Mouse (Mus musculus) CH12.LX (cell line): ENCODE data around the gene Lin7b. TPM values are rescaled to one million over a fixed set of nuclear protein-coding genes. Genes with fewer than 3 reads are reported as not detected.

Experiments used
- DNase-seq: peaks from one replicate; pipeline ENCODE4 v3.0.0-alpha.2; 2013; ENCODE audit errors: extremely low read depth
- H3K27ac ChIP-seq: 2 replicates; pipeline ENCODE4 v1.5.1; 2012; ENCODE audit warnings: low read depth, mild to moderate bottlenecking, control low read depth, moderate library complexity; ENCODE audit not compliant: insufficient read depth
- H3K27me3 ChIP-seq: replicated peaks from 2 replicates; pipeline ENCODE3; 2012; ENCODE audit warnings: inconsistent platforms
- H3K36me3 ChIP-seq, 2 experiments: replicated peaks in 1 of 2; 2 replicates each; pipeline versions ENCODE3 to v1.6.1; 2012; ENCODE audit warnings: inconsistent platforms in 1 of 2, low read length in 1 of 2, mild to moderate bottlenecking in 1 of 2, mixed read lengths in 1 of 2, moderate library complexity in 1 of 2; ENCODE audit not compliant: control insufficient read depth in 1 of 2, insufficient read depth in 1 of 2
- H3K4me1 ChIP-seq, 2 experiments: 2 replicates each; pipeline ENCODE4 v1.6.1; 2012; ENCODE audit warnings: inconsistent platforms in 1 of 2, moderate library complexity in 1 of 2; ENCODE audit not compliant: insufficient read depth in 2 of 2, control insufficient read depth in 1 of 2
- H3K4me2 ChIP-seq: 2 replicates; pipeline ENCODE4 v1.6.1; 2012; ENCODE audit warnings: low read depth, mild to moderate bottlenecking, control low read depth; ENCODE audit not compliant: poor library complexity, insufficient read depth, severe bottlenecking
- H3K4me3 ChIP-seq, 3 experiments: fragments of 150-350 bp in 1 of 3; sonication (generic) in 1 of 3; replicated peaks in 1 of 3; 2 replicates each; pipeline versions ENCODE3 to v1.5.1; 2011 to 2012; ENCODE audit warnings: low read depth in 2 of 3, low read length in 2 of 3, mild to moderate bottlenecking in 2 of 3, moderate library complexity in 2 of 3, control low read depth in 1 of 3, improper control_type of control experiment in 1 of 3, inconsistent platforms in 1 of 3, mixed read lengths in 1 of 3; ENCODE audit not compliant: poor library complexity in 1 of 3
- H3K79me2 ChIP-seq: replicated peaks from 2 replicates; pipeline ENCODE4 v1.6.1; 2012; ENCODE audit warnings: mild to moderate bottlenecking, moderate library complexity; ENCODE audit not compliant: control insufficient read depth, poor library complexity, insufficient read depth, severe bottlenecking; ENCODE audit errors: extremely low read depth
- H3K9ac ChIP-seq: 2 replicates; pipeline ENCODE4 v1.6.1; 2012; ENCODE audit warnings: low read depth, mild to moderate bottlenecking, control low read depth, moderate library complexity; ENCODE audit not compliant: insufficient read depth
- H3K9me3 ChIP-seq: replicated peaks from 2 replicates; pipeline ENCODE3; 2012; ENCODE audit warnings: low read length, inconsistent platforms, mixed read lengths
- BHLHE40 ChIP-seq: IDR thresholded peaks from 2 replicates; pipeline ENCODE4 v1.6.1; 2011; ENCODE audit warnings: mild to moderate bottlenecking, low read depth, low read length, improper control_type of control experiment
- CHD2 ChIP-seq: IDR thresholded peaks from 2 replicates; pipeline ENCODE4 v1.6.1; 2011; ENCODE audit warnings: low read length, improper control_type of control experiment
- CTCF ChIP-seq, 2 experiments: IDR thresholded peaks in 1 of 2; conservative IDR thresholded peaks in 1 of 2; 2 replicates each; pipeline ENCODE4 v1.5.1; 2011 to 2012; ENCODE audit warnings: low read depth in 2 of 2, low read length in 2 of 2, improper control_type of control experiment in 1 of 2, inconsistent platforms in 1 of 2, mild to moderate bottlenecking in 1 of 2, moderate library complexity in 1 of 2
- E2F4 ChIP-seq: IDR thresholded peaks from 2 replicates; pipeline ENCODE4 v1.6.1; 2011; ENCODE audit warnings: low read depth, low read length, improper control_type of control experiment; ENCODE audit not compliant: insufficient replicate concordance
- HCFC1 ChIP-seq: IDR thresholded peaks from 2 replicates; pipeline ENCODE4 v1.6.1; 2012; ENCODE audit warnings: low read depth, mild to moderate bottlenecking, inconsistent platforms, low read length, improper control_type of control experiment
- JUND ChIP-seq: conservative IDR thresholded peaks from 2 replicates; pipeline ENCODE4 v1.6.1; 2011; ENCODE audit warnings: low read depth, low read length, improper control_type of control experiment
- MXI1 ChIP-seq: IDR thresholded peaks from 2 replicates; pipeline ENCODE4 v1.6.1; 2011; ENCODE audit warnings: mild to moderate bottlenecking, low read depth, low read length, improper control_type of control experiment
- NELFE ChIP-seq: IDR thresholded peaks from 2 replicates; pipeline ENCODE4 v1.6.1; 2011; ENCODE audit warnings: low read depth, low read length, improper control_type of control experiment
- PAX5 ChIP-seq: IDR thresholded peaks from 2 replicates; pipeline ENCODE4 v1.6.1; 2012; ENCODE audit warnings: low read length, inconsistent platforms, mixed read lengths
- RCOR1 ChIP-seq: conservative IDR thresholded peaks from 2 replicates; pipeline ENCODE4 v1.6.1; 2012; ENCODE audit warnings: low read depth, mild to moderate bottlenecking, inconsistent platforms, low read length, improper control_type of control experiment
- TBP ChIP-seq: conservative IDR thresholded peaks from 2 replicates; pipeline ENCODE4 v1.6.1; 2011; ENCODE audit warnings: low read depth, low read length, improper control_type of control experiment
- USF1 ChIP-seq: IDR thresholded peaks from 2 replicates; pipeline ENCODE4 v1.6.1; 2014; ENCODE audit warnings: low read depth, mild to moderate bottlenecking, inconsistent platforms, low read length, improper control_type of control experiment
- ZNF384 ChIP-seq: IDR thresholded peaks from 2 replicates; pipeline ENCODE4 v1.6.1; 2012; ENCODE audit warnings: low read depth, low read length, improper control_type of control experiment, inconsistent platforms
- dilution Hi-C: fragments of 300-500 bp; cut with MboI; formaldehyde crosslinking; loops from 2 replicates; pipeline ENCODE4 v1.14.3; 2020; ENCODE audit warnings: low sequenced_read_pairs; ENCODE audit not compliant: extremely low pct_unique_long_range_greater_than_20kb, extremely low pct_ligation_motif_present
- in situ Hi-C: fragments of 300-500 bp; cut with MboI; formaldehyde crosslinking; loops from 3 replicates; pipeline ENCODE4 v1.14.3; 2019; ENCODE audit warnings: low sequenced_read_pairs, low pct_ligation_motif_present, low pct_unique_long_range_greater_than_20kb, mixed read lengths
- polyA plus RNA-seq: library from polyadenylated mRNA; unstranded; fragments of >175 nt; gene quantifications from 2 replicates; pipeline ENCODE4 v1.2.1, GENCODE M21; 2012; ENCODE audit warnings: low read depth; ENCODE audit not compliant: insufficient read length
- total RNA-seq, 2 experiments: library from RNA; depleted of rRNA; stranded (reverse); fragments of 300-350 nt in 1 of 2; fragments of >200 nt in 1 of 2; gene quantifications; 2 replicates each; pipeline ENCODE4 v1.2.3; 2012 to 2014

Lin7b gene
- total and polyA plus RNA-seq, 3 experiments: 3.8 to 10.4 (median 4.4) TPM

GRCm38 (mm10) chr7:45332685-45333425 is 37.5 kb downstream of the Lin7b start:
- Histone ChIP-seq H3K4me2 (peak overlapping the region; percentile 79), H3K4me1 (peaks cover 27 to 33% of the 10 kb centered on the region in 2 experiments), H3K27me3 (peaks cover 68% of the 10 kb centered on the region), H3K4me3 (peak overlapping the region; percentile 57 to 62 (median 58)), H3K79me2 (no peaks in the 10 kb centered on the region), H3K27ac (no peak overlapping the region), H3K9me3 (peaks cover 5% of the 10 kb centered on the region), H3K9ac (peak overlapping the region; percentile 50), H3K36me3 (no peaks in the 10 kb centered on the region)
- dilution Hi-C loops: no loop called here
- no peak for TF ChIP-seq USF1
- no peak for TF ChIP-seq CHD2
- TF ChIP-seq PAX5: no peak
- TF ChIP-seq JUND: no peak
- TF ChIP-seq NELFE: no peak; the same call in 1 of the 2 replicates
- TF ChIP-seq E2F4: 0 out of 2 replicates have a peak, but pooled peaks have one; percentile 17
- in situ Hi-C loops: no loop called here
- DNase-seq: peak; percentile 40

DNA sequence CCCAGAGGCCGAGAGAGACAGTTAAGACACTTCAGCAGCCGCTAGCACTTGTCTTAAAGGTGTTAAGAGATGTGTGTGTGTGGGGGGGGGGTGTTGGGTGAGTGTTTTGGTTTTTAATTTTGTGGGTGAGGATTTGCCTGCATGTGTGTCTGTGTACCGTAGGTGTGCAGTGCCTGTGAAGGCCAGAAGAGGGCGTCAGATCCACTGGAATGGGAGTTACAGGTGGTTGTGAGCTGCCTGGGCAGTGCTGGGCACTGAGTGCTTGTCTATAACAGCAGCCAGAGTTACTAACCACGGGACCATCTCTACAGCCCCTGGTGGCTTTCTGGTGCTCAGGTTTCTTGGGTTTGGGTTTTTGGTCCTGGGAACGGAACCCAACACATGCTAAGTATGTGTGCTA is 38.9 kb downstream of the Lin7b start:
- dilution Hi-C loops (no loop called here), in situ Hi-C loops (no loop called here)
- Histone ChIP-seq H3K27me3 (peaks cover 58% of the 10 kb centered on the region), H3K4me2 (no peak overlapping the region), H3K4me1 (peaks cover 15 to 20% of the 10 kb centered on the region in 2 experiments), H3K4me3 (no peak overlapping the region), H3K9me3 (peaks cover 10% of the 10 kb centered on the region), H3K79me2 (no peaks in the 10 kb centered on the region), H3K27ac (no peak overlapping the region), H3K36me3 (peaks cover 0 to under 1% of the 10 kb centered on the region in 2 experiments), H3K9ac (no peak overlapping the region)
- TF ChIP-seq CTCF (conservative IDR thresholded peaks at IDR 0.05 in 1 of 2, IDR thresholded peaks at IDR 0.05 in 1 of 2; ENCODE audit: low read depth in 2 of 2, low read length in 2 of 2) (peak in 1 of 2 experiments; percentile 36; a peak in 2 of 4 replicates), NELFE (no peak), HCFC1 (no peak), CHD2 (no peak)
- no peak for DNase-seq

DNA sequence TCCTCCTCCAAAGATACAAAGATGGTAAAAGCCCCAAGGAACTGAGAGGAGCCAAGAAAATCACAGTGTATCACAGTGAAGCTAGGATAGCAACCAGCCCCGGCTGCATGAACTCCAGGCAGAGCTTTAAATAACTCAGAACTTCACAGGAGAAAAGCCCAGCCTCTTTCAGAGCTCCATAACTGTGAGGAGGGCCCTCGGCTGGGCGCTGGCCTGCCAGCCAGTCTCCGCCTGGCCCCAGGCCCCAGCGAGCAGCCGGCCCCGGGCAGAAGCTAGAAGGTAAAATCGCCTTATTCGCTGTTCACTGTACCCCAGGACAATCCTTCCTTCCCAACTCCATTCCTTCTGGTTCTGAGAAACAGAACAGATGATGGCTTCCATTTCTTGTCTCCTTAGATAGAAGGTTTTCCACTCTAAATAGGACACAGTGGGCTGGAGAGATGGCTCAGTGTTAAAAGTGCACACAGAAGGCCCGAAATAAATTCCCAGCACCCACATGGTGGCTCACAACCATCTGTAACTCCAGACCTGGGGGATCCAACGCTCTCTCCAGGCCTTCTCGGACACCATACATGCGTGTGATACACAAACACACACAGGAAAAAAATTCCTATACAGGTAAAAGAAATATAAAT is 41.4 kb downstream of the Lin7b start:
- Histone ChIP-seq H3K27me3 (peaks cover 38% of the 10 kb centered on the region), H3K79me2 (no peaks in the 10 kb centered on the region), H3K4me3 (no peak overlapping the region), H3K9ac (no peak overlapping the region), H3K36me3 (peaks cover 0 to 7% of the 10 kb centered on the region in 2 experiments), H3K9me3 (peaks cover 18% of the 10 kb centered on the region), H3K27ac (no peak overlapping the region), H3K4me1 (peaks cover 6 to 10% of the 10 kb centered on the region in 2 experiments; a peak in 3 of 4 replicates), H3K4me2 (no peak overlapping the region)
- in situ Hi-C loops (no loop called here), dilution Hi-C loops (no loop called here)
- no peak for DNase-seq
- no peak for TF ChIP-seq ZNF384
- TF ChIP-seq TBP: no peak
- TF ChIP-seq NELFE: no peak
- no peak for TF ChIP-seq RCOR1
- no peak for TF ChIP-seq MXI1
- TF ChIP-seq BHLHE40: no peak
